In the genomic region with DNA sequence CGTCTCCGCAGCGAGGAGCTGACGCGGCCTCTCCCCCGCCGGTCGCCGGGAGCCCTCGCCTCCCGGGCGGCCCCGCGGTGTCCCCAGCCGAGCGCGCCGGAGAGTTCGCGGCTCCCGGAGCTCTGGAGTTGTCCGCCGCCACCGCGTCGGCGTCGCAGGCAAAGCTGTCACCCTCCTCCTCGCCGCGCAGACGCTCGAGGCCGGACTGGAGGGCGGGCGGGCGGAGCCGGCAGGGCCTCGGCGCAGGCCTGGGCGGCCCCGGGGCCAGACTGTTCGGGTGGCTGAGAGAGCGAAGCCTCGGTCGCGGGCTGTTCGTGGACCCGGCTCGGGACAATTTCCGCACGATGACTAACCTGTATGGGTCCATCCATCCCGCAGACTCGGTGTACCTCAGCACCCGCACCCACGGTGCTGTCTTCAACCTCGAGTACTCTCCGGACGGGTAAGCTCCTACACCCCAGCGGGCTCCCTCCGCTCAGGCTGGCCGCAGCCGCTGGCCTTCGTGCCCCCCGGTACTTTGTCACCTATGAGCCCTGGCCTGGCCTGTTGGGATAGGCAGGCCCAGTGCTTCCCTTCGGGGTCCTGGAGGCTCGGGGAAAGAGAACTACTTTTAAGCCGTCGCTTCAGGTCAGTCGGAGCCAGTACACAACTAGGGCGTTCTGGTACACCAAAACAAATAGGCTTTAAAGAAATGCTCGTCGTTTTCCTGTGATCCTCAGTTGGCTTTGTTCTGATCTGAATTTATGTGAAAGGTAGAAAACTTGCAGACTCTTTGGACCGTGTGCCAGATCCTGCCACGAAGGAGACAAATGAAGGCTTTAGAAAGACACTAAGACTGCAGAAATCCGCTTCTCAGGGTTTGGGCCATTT, we compare ENCODE assay signal across 8 mouse cellular contexts. TPM values are rescaled to one million over a fixed set of nuclear protein-coding genes. Genes with fewer than 3 reads are reported as not detected.
DNase-seq lines count a peak whose midpoint lies in the region; ATAC-seq lines count a peak whose summit lies in the region.

A gene (minus strand): TSS at position 447 of the 870 bp plus-strand sequence.

- no peaks in the 10 kb centered on the region for H3K27me3 ChIP-seq in intestine, embryonic 16.5 days (replicated peaks; ENCODE audit: control insufficient read depth, insufficient read depth, low read length)
- H3K27me3 ChIP-seq in limb, embryonic 10.5 days (ENCODE audit: low read depth, poor library complexity, severe bottlenecking), result no peaks in the 10 kb centered on the region
- H3K27me3 ChIP-seq in midbrain, embryonic 10.5 days (ENCODE audit: low read depth, poor library complexity, severe bottlenecking), result no peaks in the 10 kb centered on the region
- no peaks in the 10 kb centered on the region for H3K27me3 ChIP-seq in stomach, embryonic 15.5 days (replicated peaks)

- peak within 1 kb of the TSS; percentile 95 for H3K9ac ChIP-seq in intestine, embryonic 16.5 days (ENCODE audit: low read depth, low read length)
- peak within 1 kb of the TSS; percentile 90 for H3K9ac ChIP-seq in stomach, embryonic 15.5 days

- H3K4me1 ChIP-seq in intestine, embryonic 16.5 days (ENCODE audit: control insufficient read depth, insufficient read depth, low read length), result peaks cover 15% of the 10 kb centered on the region
- peaks cover 23% of the 10 kb centered on the region for H3K4me1 ChIP-seq in limb, embryonic 10.5 days
- peaks cover 25% of the 10 kb centered on the region for H3K4me1 ChIP-seq in midbrain, embryonic 10.5 days
- H3K4me1 ChIP-seq in stomach, embryonic 15.5 days, result peaks cover 9% of the 10 kb centered on the region; the same call in 1 of the 2 replicates

- under 1% methylated on average over 76 of the region's 76 CpGs for WGBS in intestine, embryonic 16.5 days
- under 1% methylated on average over 76 of the region's 76 CpGs for WGBS in limb, embryonic 10.5 days
- WGBS in midbrain, embryonic 10.5 days, result under 1% methylated on average over 70 of the region's 76 CpGs
- under 1% methylated on average over 72 of the region's 76 CpGs for WGBS in stomach, embryonic 15.5 days

- peak within 1 kb of the TSS; percentile 89 for H3K4me2 ChIP-seq in intestine, embryonic 16.5 days (ENCODE audit: low read depth, low read length)
- H3K4me2 ChIP-seq in stomach, embryonic 15.5 days, result peak within 1 kb of the TSS; percentile 70

- peak within 1 kb of the TSS; percentile 99 for H3K27ac ChIP-seq in intestine, embryonic 16.5 days (ENCODE audit: low read length)
- H3K27ac ChIP-seq in limb, embryonic 10.5 days, result peak within 1 kb of the TSS; percentile 95
- peak within 1 kb of the TSS; percentile 93 for H3K27ac ChIP-seq in midbrain, embryonic 10.5 days (replicated peaks)
- H3K27ac ChIP-seq in stomach, embryonic 15.5 days, result peak within 1 kb of the TSS; percentile 98

- H3K9me3 ChIP-seq in intestine, embryonic 16.5 days (ENCODE audit: control insufficient read depth, low read length), result no peaks in the 10 kb centered on the region
- no peaks in the 10 kb centered on the region for H3K9me3 ChIP-seq in limb, embryonic 10.5 days (replicated peaks)
- no peaks in the 10 kb centered on the region for H3K9me3 ChIP-seq in midbrain, embryonic 10.5 days (replicated peaks)
- no peaks in the 10 kb centered on the region for H3K9me3 ChIP-seq in stomach, embryonic 15.5 days

- intact Hi-C loops in gastrocnemius, postnatal 36 days (cut with DNase I), result loop anchor here (5.0 kb wide), 1 partner anchor 60 kb away; no protein-coding TSS in a partner anchor

- peak; percentile 57 for DNase-seq in retina, embryonic 14.5 days (ENCODE audit: low spot score)
- DNase-seq in retina, postnatal 1 day, result no peak
- DNase-seq in cerebellum, adult 9-11 months, result peak; percentile 40
- peak; percentile 28 to 53 for DNase-seq in gastrocnemius, postnatal 36 days
- no peak for DNase-seq in limb, embryonic 10.5 days (ENCODE audit: low spot score)
- DNase-seq in midbrain, embryonic 10.5 days (ENCODE audit: low spot score), result no peak

- H3K4me3 ChIP-seq in intestine, embryonic 16.5 days (ENCODE audit: low read length), result peak within 1 kb of the TSS; percentile 96
- peak within 1 kb of the TSS; percentile 94 for H3K4me3 ChIP-seq in limb, embryonic 10.5 days
- H3K4me3 ChIP-seq in midbrain, embryonic 10.5 days, result peak within 1 kb of the TSS; percentile 98
- peak within 1 kb of the TSS; percentile 93 for H3K4me3 ChIP-seq in stomach, embryonic 15.5 days (replicated peaks)

- peak; percentile 91 for ATAC-seq in intestine, embryonic 16.5 days
- ATAC-seq in stomach, embryonic 15.5 days (ENCODE audit: insufficient read depth, low FRiP score, low read depth), result peak; percentile 89

- H3K36me3 ChIP-seq in intestine, embryonic 16.5 days (ENCODE audit: control insufficient read depth, insufficient read depth, low read length), result no peaks in the 10 kb centered on the region
- peaks cover 31% of the 10 kb centered on the region for H3K36me3 ChIP-seq in limb, embryonic 10.5 days
- peaks cover 15% of the 10 kb centered on the region; the same call in 1 of the 2 replicates for H3K36me3 ChIP-seq in midbrain, embryonic 10.5 days
- no peaks in the 10 kb centered on the region for H3K36me3 ChIP-seq in stomach, embryonic 15.5 days

RNA-seq across cellular contexts. Expression of the gene that starts here (rescaled TPM):
- 10 to 100 TPM in 1 of 2 experiments, 1 to 10 TPM in 1; 7.4 to 10.3 TPM for total RNA-seq in gastrocnemius, postnatal 36 days (2021)
- 77.1 and 82.7 TPM in 2 replicates for polyA plus RNA-seq in intestine, embryonic 16.5 days (2015; fragmentation: Nextera tagmentation; extraction: Ambion mirVana)
- 109 and 126 TPM in 2 replicates for polyA plus RNA-seq in limb, embryonic 10.5 days (2016; fragmentation: Nextera tagmentation; extraction: Ambion mirVana)
- 113 and 121 TPM in 2 replicates for polyA plus RNA-seq in midbrain, embryonic 10.5 days (2016; fragmentation: Nextera tagmentation; extraction: Ambion mirVana)
- 81.8 and 85.5 TPM in 2 replicates for polyA plus RNA-seq in stomach, embryonic 15.5 days (2015; fragmentation: Nextera tagmentation; extraction: Ambion mirVana)

Comparison
In these comparisons a context has a peak if more than half of its experiments do, and no peak if none do; other contexts are left out.
1. DNase-seq: peak in retina, embryonic 14.5 days (single experiment), cerebellum, adult 9-11 months (single experiment) and gastrocnemius, postnatal 36 days (2 of 2); none in retina, postnatal 1 day (single experiment), limb, embryonic 10.5 days (single experiment) and midbrain, embryonic 10.5 days (single experiment).
2. Peak in every context shown above with its lines, with median percentiles within 50 percentile points of each other: H3K27ac ChIP-seq and H3K4me3 ChIP-seq.